Mouse (Mus musculus) urinary bladder, postnatal 36 days (tissue): Measurements from ENCODE around the gene Spire2.
A peak's percentile ranks its signal among the peaks of the same experiment; 100 is the strongest.
"Not testable (repeated sequence)": the region's sequence is repeated elsewhere in the genome, so short reads cannot be mapped to it uniquely, and the experiment has no call there.

ENCODE experiments used
- DNase-seq, 2 experiments: peaks; one replicate each; pipeline ENCODE4 v3.0.0; 2022; ENCODE audit warnings: low spot score in 2 of 2, mixed read lengths in 1 of 2

Spire2 gene

DNA sequence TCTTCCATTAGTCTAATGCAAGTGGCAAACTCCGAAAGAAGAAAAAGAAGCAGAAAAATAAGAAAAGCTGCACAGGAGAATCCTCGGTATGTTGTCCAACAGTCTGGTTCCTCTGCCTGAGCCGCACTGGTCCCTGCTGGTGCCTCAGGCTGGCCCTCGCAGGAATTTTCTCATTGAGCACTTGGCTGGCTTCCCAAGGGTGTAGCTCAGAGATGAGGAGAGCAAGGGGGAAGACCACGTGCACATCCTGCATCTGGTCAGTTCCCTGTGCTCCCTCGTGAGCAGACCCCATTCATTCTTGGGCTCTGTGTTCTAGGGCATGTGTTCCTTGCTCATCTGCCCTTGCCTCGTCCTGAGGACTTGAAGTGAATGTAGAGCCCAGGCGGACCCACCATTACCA is 50.0 kb downstream of the Spire2 start:
- no peak for DNase-seq

DNA sequence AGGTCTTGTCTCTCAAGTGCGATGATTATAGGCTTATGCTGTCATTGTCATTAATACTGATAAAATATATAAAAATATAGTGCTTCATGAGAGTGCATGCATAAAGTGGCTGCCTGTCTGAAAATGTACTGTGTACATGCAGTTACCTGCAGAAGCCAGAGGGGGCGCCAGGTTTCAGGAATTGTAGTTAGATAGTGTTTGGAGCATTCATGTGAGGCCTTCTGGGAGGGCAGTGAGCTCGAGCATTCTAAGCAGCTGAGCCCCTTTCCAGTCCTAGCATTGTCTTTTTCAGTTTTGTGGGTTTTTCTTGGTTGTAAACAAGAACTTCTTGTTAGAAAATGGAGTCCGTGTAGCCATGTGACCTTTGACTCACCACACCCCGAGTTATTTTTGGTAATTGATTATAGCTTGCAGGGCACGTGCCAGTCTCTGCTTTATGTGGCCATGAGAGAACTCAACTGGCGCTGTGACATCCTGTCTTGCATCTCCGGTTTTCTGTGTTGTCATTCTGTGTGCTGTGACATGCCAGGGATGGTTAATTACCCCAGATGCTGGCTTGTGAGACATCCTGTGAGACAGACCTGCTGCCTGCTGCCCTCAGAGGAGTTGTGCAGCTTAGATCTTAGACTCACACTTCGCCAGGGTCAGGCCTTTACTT is 52.5 kb downstream of the Spire2 start:
- DNase-seq, result no peak

DNA sequence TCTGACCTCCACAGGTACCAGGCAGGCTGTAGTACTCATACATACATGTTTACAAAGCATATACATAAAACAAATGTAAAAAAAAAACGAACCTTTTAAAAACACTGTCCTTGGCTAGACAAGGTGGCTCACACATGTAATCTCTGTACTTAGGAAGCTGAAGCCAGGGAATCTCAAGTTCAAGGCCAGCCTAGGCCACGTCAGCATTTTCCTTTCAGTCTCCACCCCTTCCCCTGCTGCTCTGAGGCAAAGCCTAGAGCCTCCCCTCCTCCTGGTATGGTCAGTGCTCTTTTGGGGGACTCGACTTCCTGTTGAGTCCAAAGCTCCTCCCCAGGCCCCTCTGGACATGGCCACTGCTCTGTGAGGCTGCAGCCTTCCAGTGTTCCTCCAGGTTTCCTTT is 54.5 kb downstream of the Spire2 start:
- DNase-seq, result no peak

DNA sequence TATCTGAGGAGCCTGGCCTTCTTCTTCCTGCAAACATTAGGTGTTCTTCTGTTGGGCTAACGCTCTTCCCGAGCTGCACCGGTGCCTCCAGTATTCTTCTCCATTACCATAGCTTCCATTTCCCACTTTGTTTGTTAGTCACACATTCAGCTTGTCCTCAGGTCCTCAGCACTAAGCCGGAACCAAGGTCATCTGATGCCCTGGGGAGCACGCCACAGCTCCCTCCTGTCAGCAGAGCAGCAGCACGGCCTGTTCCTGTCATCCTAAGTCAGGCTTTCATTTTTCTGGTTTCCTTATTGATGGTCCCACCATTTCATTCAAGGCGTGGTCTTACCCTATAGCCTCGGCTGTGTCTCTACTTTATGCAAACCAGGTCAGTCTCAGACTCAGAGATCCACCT is 55.3 kb downstream of the Spire2 start:
- no peak for DNase-seq

DNA sequence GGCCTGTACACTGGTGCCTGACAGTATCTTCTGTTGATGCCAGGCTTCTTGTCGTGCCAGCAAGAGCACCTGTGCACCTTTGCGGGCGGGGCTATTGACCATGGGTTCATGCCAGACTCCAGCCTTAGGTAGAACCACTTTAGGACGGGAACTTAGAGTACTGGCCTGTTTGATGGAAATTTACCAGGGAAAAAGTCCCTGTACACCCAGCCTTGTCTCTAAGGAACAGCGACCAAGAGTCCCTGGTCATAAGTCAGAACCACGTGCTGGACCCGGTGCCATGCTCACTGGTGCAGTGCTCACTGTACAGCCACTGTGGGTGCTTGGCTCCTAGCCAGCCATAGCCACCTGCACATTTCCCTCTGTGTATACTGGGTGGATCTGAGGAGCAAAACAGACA is 56.5 kb downstream of the Spire2 start:
- DNase-seq, result no peak

DNA sequence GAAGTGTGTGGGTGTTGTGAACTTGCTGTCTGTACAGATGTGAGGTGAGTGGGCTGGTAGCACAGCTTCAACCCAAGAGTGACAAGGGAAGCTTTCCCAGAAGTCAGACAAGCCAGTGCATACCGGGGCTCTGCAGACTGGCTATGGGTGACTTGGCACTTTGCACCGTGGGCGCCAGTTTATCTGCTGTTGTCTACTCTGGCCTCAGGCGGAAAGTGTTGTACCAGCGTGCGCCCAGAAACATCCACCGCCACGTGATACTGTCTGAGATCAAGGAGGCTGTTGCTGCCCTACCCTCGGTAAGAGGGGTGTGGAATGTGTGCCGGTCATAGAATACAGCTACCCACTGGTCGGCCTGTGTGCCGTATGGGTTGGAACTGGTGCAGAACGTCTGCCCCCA is 65.8 kb downstream of the Spire2 start:
- no peak for DNase-seq

DNA sequence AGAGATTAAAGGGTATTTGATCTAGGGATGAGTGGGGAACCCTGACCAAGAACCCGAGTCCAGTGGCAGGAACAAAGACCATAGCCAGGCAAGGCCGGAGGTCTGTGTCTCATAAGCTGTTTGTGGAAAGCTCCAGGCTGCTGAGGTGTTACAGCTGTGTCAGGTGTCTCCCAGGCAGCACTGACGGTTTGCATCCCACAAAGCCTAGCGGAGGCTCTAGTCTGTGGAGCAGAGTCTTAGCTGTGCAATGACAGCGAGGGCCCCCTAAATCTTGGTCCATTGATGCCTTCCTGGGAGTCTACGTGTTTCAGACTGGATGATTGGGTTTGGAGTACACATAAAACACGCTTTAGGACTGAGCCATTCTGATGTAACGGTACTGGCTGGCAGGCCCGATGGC is 69.4 kb downstream of the Spire2 start:
- DNase-seq, result no peak

DNA sequence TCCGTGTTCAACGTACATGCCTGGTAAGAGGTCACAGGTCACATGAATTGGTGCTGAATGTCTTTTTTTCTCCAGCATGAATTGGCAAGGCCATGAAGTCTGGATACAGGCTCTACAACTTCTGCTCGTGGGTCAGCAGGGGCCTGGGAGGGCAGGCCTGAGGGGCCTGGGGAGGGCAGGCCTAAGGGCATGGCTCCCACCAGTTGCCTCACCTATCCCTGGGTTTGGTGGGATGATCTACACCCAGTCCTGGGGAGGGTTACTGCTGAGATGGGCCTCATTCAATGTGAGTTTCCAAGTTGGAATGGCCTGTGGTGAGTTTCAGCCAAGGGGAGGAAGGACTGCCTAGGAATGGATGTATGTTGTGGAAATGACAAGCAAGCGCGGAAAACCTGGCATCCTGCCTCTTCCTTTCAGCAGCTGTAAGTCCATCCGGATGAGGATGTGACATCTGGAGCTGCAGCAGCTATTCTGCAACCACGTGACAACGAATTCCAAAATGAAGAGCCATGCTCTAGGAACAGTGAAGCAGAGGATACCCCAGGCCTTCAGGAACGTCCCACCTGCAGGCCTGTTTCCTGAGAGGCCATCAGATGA is 70.3 kb downstream of the Spire2 start:
- DNase-seq, result no peak

DNA sequence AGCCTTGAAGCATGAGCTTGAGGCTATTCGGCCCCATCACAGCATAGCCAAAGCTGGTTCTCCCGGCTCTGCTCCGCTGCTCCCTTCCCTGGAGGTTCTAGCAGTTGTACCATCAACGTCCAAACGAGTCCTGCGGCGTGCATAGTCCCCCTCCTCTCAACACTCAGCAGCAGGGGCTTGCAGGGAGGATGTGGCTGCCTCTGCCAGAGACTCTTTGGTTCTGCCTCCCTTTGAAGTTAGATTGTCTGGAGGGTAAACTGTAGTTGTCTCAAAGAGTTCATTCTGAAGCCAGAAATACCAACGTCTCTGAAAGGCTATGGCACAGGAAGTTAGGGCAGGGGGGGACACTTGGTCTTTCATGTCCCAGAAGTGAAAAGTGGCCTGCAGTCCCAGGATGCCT is 72.0 kb downstream of the Spire2 start:
- DNase-seq, result no peak

DNA sequence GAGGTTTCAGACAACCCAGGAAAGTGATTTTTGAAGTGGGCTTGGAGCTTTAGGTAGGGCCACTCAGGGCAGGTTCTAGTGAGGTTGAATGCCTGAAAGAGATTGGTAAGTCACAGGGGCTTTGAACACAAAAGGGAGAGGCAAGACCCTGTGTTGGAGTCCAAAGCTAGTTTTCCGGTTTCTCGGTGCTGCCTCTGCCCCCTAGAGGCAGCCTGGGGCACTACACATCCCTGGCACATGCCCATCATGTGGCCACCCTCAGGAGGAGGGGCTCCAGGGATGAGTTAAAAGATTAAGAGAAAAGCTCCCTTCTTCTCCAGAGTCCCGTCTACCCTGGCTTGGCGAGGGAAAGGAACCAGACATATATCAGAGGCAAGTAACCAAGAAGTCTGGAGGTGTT is 74.3 kb downstream of the Spire2 start, which contains the start of gene Mc1r:
Mc1r (plus strand) TSS at position 322 of the 400 bp plus-strand sequence.
- DNase-seq, result peak; percentile 23 to 34

DNA sequence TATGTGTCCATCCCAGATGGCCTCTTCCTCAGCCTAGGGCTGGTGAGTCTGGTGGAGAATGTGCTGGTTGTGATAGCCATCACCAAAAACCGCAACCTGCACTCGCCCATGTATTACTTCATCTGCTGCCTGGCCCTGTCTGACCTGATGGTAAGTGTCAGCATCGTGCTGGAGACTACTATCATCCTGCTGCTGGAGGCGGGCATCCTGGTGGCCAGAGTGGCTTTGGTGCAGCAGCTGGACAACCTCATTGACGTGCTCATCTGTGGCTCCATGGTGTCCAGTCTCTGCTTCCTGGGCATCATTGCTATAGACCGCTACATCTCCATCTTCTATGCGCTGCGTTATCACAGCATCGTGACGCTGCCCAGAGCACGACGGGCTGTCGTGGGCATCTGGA is 75.1 kb downstream of the Spire2 start:
- DNase-seq, result no peak

DNA sequence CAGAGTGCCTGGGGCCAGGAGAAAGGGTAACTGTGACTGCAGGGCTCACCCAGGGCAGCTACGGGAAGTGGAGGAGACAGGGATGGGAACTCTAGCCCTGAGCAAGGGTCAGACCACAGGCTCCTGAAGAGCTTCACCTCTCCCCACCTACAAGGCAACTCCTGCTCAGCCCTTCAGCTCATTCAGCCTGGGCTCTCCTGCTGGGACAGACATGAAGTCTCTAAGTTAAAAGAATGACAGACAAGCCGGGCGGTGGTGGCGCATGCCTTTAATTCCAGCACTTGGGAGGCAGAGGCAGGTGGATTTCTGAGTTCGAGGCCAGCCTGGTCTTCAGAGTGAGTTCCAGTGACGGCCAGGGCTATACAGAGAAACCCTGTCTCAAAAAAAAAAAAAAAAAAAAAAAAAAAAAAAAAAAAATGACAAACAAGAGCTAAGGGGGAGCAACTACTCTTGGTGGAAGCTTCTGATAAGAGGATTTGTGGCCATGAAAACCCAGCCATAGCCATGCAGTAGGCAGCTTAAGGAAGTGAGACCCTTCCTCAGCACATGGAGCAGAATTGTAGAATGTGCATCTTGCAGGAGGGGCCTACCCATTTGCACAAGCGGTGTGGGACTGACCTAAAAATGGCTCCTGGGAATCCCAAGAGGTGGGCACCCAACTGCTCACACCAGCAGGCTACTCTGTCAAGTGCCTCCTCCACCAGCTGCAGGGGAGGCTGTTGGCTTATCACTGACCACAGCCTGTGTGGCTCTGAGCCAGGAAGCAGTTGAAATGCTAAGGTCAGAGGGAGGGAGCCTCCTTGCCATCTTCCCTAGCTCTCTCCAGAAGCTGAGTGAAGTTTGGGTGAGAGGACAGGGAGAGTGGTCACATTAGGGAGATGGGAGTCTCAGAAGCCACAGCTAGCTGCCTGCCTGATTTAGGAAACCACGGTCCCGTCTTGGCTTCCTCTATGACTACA is 76.4 kb downstream of the Spire2 start:
- DNase-seq, result no peak

DNA sequence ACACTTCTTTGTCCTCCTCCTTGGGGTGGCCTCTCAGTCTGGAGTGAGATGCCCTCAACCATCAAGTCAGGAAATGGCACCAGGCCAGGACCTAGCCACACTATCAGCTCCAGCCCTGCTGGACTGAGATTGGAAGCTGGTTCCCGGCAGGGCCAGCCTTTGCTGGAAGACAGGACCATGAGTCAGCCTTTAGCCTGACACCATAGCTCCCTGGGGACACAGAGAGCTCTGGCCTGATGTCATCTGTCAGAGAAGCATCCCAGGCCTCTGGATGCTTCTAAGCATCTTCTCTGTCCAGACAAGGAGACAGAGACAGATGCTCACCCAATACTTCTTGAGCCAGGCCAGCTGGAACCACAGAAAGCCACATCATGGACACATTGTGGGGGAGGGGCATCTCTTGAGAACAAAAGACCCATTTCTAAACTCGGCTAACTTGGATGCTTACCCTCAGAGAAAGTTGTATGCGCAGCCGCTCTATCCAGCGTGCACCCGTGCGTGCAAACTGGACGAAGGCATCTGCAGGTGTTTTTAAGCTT is 77.6 kb downstream of the Spire2 start:
- DNase-seq, result no peak

DNA sequence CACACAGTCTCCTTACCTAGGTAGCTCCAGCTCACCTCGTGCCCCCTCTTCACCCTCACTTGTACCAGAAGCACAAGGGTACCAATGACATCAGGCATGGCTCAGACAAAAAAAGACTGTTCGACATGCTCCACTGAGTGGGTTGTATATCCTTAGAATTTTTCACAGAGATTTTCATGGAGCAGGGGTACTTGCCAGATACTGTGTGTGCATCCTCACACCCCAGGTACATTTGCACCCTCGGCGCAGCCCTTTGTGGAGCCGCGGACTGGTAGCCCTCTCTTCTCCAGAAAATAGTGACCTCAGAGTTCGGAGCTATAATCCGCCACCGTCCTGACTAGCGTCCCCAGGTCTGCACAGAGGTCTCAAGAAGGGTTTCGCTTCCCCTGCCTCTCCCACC is 78.3 kb downstream of the Spire2 start:
- no peak for DNase-seq

DNA sequence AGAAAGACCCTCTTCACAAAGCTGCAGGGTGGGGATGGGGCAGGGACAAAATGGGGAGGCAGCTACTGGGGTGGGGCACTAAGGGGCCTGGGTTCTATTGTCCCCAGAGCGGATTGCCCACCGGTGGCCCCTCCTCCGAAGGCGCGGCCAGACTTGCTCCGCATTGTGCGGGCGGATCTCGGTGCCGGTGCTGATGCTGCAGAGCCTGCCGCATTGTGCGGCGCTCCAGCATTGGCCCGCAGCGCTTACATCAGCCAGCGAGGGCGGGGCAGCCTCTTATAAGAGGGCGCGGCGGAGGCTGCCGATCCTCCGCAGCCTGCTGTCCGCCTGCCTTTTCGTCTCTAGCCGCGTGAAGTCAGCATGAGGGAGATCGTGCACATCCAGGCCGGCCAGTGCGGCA is 78.7 kb downstream of the Spire2 start, which contains the start of gene Tubb3:
Tubb3 (plus strand) TSS at position 179 of the 400 bp plus-strand sequence.
- peak in 1 of 2 experiments; percentile 33 for DNase-seq

DNA sequence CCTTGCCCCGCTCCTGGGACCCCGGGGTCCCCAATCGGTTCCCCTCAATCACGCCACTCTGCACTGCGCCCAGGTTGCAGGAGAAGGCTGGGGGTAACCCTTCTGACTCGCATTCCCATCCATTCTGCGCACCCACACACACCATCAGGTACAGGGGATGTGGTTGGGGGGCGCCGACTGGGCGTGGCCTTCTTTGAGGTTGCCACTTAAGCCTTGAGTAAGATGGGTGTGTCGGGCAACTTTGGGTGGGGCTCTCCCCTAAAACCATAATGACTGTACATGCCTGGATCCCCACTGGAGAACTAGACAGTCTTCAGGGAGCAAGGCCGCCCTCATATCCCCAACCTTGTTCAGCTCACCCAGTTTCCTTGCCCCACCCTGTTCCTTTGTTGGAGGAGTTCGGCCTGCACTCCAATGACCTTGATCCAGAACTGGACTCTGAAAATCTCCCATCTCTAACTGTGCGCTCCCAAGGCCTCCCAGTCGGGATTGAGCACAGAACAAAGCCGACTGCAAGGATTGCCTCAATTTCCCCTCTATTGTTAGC is 79.3 kb downstream of the Spire2 start:
- DNase-seq, result no peak

DNA sequence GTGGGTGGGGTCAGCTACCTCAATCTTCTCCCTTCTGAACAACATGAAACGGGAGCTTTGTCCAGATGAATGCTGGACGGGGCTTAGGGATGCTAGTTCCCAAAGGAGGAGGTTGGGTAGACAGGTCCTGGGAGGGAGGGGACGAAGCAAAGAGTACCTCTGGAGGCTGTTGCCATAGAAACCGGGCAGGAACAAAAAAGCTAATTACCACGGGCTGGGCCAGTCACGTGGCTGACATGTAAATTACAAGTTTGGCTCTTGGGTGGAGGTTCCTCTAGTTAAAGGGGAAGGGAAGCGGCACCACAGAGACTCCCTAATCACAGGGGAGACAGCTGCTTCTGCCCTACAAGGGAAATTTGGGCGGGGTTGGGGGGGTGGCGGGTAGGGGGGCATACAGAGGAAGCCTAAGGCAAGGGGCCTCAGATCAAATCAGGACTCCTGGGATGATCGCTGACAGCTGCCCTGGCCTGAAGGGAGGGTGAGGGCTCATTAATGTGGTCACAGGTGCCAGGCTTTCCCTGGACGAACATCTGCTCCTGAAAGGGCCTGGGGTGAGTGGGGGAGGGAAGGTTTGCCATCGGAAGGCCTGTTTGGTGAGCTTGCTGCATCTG is 80.2 kb downstream of the Spire2 start:
- no peak for DNase-seq

DNA sequence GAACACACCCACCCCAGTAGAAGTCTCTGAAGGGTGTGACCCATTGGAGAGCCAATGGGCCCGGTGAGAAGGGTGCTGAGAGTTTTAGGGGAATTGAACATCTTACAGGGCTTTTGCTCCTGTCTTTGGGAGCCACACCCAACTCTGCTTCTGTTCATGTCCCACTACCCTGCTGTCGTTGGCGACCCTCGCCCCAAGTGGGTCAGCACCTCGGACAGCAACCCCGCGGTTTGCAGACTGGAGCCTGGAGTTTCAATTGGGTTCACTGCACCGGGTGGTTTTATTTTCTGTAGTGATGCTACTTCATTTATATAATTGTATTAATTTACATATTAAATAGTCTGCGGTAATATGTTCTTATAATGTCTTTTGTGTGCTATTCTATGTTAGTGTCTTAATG is 81.7 kb downstream of the Spire2 start:
- DNase-seq, result no peak

DNA sequence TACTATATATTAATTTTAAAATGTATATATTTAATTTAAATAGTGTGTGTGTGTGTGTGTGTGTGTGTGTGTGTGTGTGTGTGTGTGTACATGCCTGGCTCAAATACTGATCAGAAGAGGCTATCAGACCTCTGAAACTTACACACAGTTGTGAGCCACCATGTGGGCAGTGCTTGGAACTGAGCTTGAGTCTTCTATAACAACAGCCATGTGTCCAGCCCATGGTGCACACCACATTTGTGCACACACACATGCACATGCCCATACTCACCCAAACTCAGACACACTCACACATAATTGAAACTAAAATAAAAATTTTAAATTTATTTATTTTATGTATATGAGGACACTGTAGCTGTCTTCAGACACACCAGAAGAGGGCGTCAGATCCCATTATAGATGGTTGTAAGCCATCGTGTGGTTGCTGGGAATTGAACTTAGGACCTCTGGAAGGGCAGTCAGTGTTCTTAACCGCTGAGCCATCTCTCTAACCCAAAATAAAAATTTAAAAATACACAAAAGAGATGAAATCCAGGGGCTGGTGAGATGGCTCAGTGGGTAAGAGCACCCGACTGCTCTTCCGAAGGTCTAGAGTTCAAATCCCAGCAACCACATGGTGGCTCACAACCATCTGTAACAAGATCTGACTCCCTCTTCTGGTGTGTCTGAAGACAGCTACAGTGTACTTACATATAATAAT is 82.6 kb downstream of the Spire2 start:
- not testable (repeated sequence) for DNase-seq

DNA sequence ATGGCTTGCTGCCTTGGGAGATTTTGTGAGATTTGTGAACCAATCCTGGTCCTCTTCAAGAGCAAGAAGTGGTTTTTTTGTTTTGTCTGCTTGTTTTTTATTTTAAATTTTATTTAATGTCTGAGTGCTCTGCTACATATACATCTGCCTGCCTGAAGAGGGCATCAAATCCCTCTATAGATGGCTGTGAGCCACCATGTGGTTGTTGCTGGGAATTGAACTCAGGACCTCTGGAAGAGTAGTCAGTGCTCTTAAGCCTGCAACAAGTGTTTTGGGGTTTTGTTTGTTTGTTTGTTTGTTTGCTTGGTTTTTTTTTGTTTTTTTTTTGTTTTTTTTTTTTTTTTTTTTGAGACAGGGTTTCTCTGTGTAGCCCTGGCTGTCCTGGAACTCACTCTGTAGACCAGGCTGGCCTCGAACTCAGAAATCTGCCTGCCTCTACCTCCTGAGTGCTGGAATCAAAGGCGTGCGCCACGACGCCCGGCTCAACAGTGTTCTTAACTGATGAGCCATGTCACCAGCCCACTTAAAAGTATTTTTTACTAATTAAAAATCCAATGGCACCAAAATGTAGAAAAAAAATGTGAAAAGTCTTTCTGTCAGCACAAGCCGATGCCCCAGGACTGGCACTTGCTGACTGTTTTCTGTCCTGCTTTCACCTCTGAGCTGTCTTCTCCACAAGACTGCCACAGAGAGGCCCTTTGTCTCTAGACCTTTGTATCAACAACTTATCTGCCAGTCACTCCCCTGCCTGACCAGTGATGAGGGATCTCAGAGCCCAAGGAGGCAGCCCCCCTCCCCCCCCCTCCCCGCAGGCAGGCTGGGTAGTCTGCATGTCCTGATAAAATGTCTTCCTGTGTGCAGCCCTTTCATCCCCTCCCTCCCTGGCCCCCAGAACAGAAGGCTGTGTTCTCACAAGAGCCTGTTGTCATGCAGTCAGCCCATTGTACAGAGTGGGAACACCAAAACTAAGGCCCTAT is 83.7 kb downstream of the Spire2 start:
- no peak for DNase-seq
